ENCODE assay signal across 8 mouse cellular contexts in the genomic region with DNA sequence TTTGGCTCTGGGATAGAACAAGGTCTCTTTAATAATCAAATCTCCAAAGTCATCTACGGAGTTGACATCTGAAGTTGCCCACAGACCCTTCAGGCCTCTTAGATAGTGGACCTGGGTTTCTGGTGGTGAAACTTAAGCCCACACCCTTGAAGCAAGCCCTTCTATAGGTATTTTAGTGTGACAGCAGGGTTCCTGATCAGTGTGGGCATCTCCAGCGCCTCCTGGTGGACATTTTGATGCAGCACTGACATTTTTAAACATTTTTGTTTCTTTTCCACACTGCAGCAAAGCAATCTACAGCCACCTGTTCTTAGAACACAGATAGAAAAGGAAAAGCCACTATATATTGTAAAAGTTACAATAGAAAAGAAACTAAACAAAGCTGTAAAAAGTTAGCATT. TPM values are rescaled to one million over a fixed set of nuclear protein-coding genes. Genes with fewer than 3 reads are reported as not detected.
DNase-seq lines count a peak whose midpoint lies in the region; ATAC-seq and TF ChIP-seq lines count a peak whose summit lies in the region.

No protein-coding gene starts in this region.

- H3K9me3 ChIP-seq in kidney, embryonic 15.5 days (replicated peaks): no peaks in the 10 kb centered on the region
- no peaks in the 10 kb centered on the region for H3K9me3 ChIP-seq in CH12.LX (replicated peaks; ENCODE audit: low read length)

- H3K4me3 ChIP-seq in kidney, adult 2 months (ENCODE audit: insufficient read depth, low read depth, low read length): no peak overlapping the region
- no peak overlapping the region for H3K4me3 ChIP-seq in kidney, embryonic 15.5 days (replicated peaks)
- H3K4me3 ChIP-seq in CH12.LX (replicated peaks in 1 of 3; ENCODE audit: low read depth in 2 of 3, low read length in 2 of 3, poor library complexity in 1 of 3): no peak overlapping the region

- DNase-seq in kidney, adult 2 months: peak; percentile 25
- peak; percentile 63 for DNase-seq in CH12.LX (ENCODE audit: extremely low read depth)
- DNase-seq in adrenal gland, postnatal 14 days: peak; percentile 48
- DNase-seq in induced T-regulatory cell, adult 2 months (ENCODE audit: low read depth): peak; percentile 76
- DNase-seq in natural killer cell, adult 2 months (ENCODE audit: low spot score in 2 of 2): peak; percentile 34 to 54
- DNase-seq in gastrocnemius, adult 8-10 months (ENCODE audit: low spot score in 2 of 2): no peak
- DNase-seq in right cerebral cortex, postnatal 10 days (ENCODE audit: low spot score in 2 of 2): no peak

- 37% methylated on average over 2 of the region's 2 CpGs for WGBS in kidney, adult 2 months
- 31% methylated on average over 2 of the region's 2 CpGs for WGBS in kidney, embryonic 15.5 days

- TF ChIP-seq CTCF in kidney, adult 2 months (conservative IDR thresholded peaks at IDR 0.05; ENCODE audit: insufficient read depth, insufficient read length, low read depth, low read length): peak; percentile 72
- peak; percentile 86 to 92 for TF ChIP-seq CTCF in CH12.LX (conservative IDR thresholded peaks at IDR 0.05 in 1 of 2, IDR thresholded peaks at IDR 0.05 in 1 of 2; ENCODE audit: low read depth in 2 of 2, low read length in 2 of 2)

- dilution Hi-C loops in CH12.LX (cut with MboI; ENCODE audit: extremely low pct_ligation_motif_present, extremely low pct_unique_long_range_greater_than_20kb, low sequenced_read_pairs): no loop called here

- H3K36me3 ChIP-seq in kidney, adult 2 months (ENCODE audit: control insufficient read depth, insufficient read depth, low read length): no peaks in the 10 kb centered on the region
- no peaks in the 10 kb centered on the region for H3K36me3 ChIP-seq in kidney, embryonic 15.5 days
- no peaks in the 10 kb centered on the region for H3K36me3 ChIP-seq in CH12.LX (replicated peaks in 1 of 2; ENCODE audit: control insufficient read depth in 1 of 2, insufficient read depth in 1 of 2, low read length in 1 of 2)

- H3K79me2 ChIP-seq in CH12.LX (replicated peaks; ENCODE audit: control insufficient read depth, extremely low read depth, insufficient read depth, poor library complexity, severe bottlenecking): no peaks in the 10 kb centered on the region

- H3K4me1 ChIP-seq in kidney, adult 2 months (ENCODE audit: control insufficient read depth, insufficient read depth, low read length): peaks cover 2% of the 10 kb centered on the region; the same call in 1 of the 2 replicates
- H3K4me1 ChIP-seq in kidney, embryonic 15.5 days: no peaks in the 10 kb centered on the region
- 0 out of 4 replicates have a peak, but pooled peaks cover 0 to 2% of the 10 kb centered on the region in 2 experiments for H3K4me1 ChIP-seq in CH12.LX (ENCODE audit: control insufficient read depth in 1 of 2, insufficient read depth in 2 of 2)

- no peak for TF ChIP-seq POLR2A in kidney, adult 2 months (IDR thresholded peaks at IDR 0.05; ENCODE audit: low read depth, low read length)
- no peak for TF ChIP-seq POLR2A in CH12.LX (IDR thresholded peaks at IDR 0.05; ENCODE audit: low read depth, low read length)

- H3K27ac ChIP-seq in kidney, adult 2 months (ENCODE audit: insufficient read depth, low read depth, low read length): no peak overlapping the region
- no peak overlapping the region for H3K27ac ChIP-seq in kidney, embryonic 15.5 days
- no peak overlapping the region for H3K27ac ChIP-seq in CH12.LX (ENCODE audit: insufficient read depth, low read depth)

- TF ChIP-seq RAD21 in CH12.LX (IDR thresholded peaks at IDR 0.05; ENCODE audit: low read depth, low read length): peak; percentile 51

- no peak for ATAC-seq in kidney, embryonic 15.5 days (replicated peaks; ENCODE audit: low FRiP score)

- H3K4me2 ChIP-seq in kidney, embryonic 15.5 days: no peak overlapping the region
- H3K4me2 ChIP-seq in CH12.LX (ENCODE audit: insufficient read depth, low read depth, poor library complexity, severe bottlenecking): no peak overlapping the region

- no peak for TF ChIP-seq EP300 in CH12.LX (IDR thresholded peaks at IDR 0.05; ENCODE audit: low read length)

- no peaks in the 10 kb centered on the region for H3K27me3 ChIP-seq in kidney, adult 2 months (replicated peaks; ENCODE audit: control insufficient read depth, insufficient read depth, low read length)
- no peaks in the 10 kb centered on the region for H3K27me3 ChIP-seq in kidney, embryonic 15.5 days
- no peaks in the 10 kb centered on the region for H3K27me3 ChIP-seq in CH12.LX (replicated peaks)

- in situ Hi-C loops in CH12.LX (cut with MboI; ENCODE audit: low pct_ligation_motif_present, low pct_unique_long_range_greater_than_20kb, low sequenced_read_pairs): loop anchor here (5.0 kb wide), 1 partner anchor 66 kb away; no protein-coding TSS in a partner anchor

- H3K9ac ChIP-seq in kidney, embryonic 15.5 days: no peak overlapping the region
- no peak overlapping the region for H3K9ac ChIP-seq in CH12.LX (ENCODE audit: insufficient read depth, low read depth)

TF ChIP-seq in CH12.LX, 34 proteins besides CTCF, POLR2A, EP300 and RAD21:
- no peak for TF ChIP-seq JUN (IDR thresholded peaks at IDR 0.05; ENCODE audit: insufficient read depth, low read depth, low read length)
- TF ChIP-seq NELFE (IDR thresholded peaks at IDR 0.05; ENCODE audit: low read depth, low read length): no peak
- 0 out of 2 replicates have a peak, but pooled peaks have one; percentile 5 for TF ChIP-seq ZC3H11A (IDR thresholded peaks at IDR 0.05; ENCODE audit: low read depth, low read length)
- no peak for TF ChIP-seq ETS1 (conservative IDR thresholded peaks at IDR 0.05; ENCODE audit: low read depth, low read length)
- no peak for TF ChIP-seq KAT2A (IDR thresholded peaks at IDR 0.05; ENCODE audit: insufficient replicate concordance, low read length)
- TF ChIP-seq USF2 (conservative IDR thresholded peaks at IDR 0.05; ENCODE audit: low read depth, low read length): no peak
- TF ChIP-seq IRF4 (IDR thresholded peaks at IDR 0.05; ENCODE audit: low read depth, low read length): peak; percentile 41; the same call in 1 of the 2 replicates
- TF ChIP-seq MYC (IDR thresholded peaks at IDR 0.05; ENCODE audit: low read depth, low read length): no peak
- TF ChIP-seq SMC3 (IDR thresholded peaks at IDR 0.05; ENCODE audit: low read depth, low read length): peak; percentile 86
- no peak for TF ChIP-seq USF1 (IDR thresholded peaks at IDR 0.05; ENCODE audit: low read depth, low read length)
- TF ChIP-seq UBTF (IDR thresholded peaks at IDR 0.05; ENCODE audit: low read depth, low read length): no peak
- no peak for TF ChIP-seq MAX (IDR thresholded peaks at IDR 0.05; ENCODE audit: low read length)

RNA-seq across cellular contexts. Expression of gene Trim6, which starts 12.6 kb away (rescaled TPM):
- polyA plus RNA-seq in kidney, adult 2 months (2012; rRNA removed): 0.88 and 1.0 TPM in 2 replicates
- polyA plus RNA-seq in kidney, embryonic 15.5 days (2015; fragmentation: Nextera tagmentation; extraction: Ambion mirVana): 1.9 and 2.2 TPM in 2 replicates
- total RNA-seq in CH12.LX (2012; rRNA removed) (not detected in 2 replicates), CH12.LX (2014; rRNA removed) (not detected in 2 replicates)
- polyA plus RNA-seq in CH12.LX (2012; ENCODE audit: insufficient read length, low read depth): 0.16 and 0.31 TPM in 2 replicates
- 0.30 and 0.74 TPM in 2 replicates for total RNA-seq in adrenal gland, postnatal 14 days (2021)
- under 1 TPM; 0.19 to 0.99 (median 0.20) TPM for total RNA-seq in gastrocnemius, adult 8-10 months (2022)

RNA-seq across cellular contexts. Expression of gene Trim34a, which starts 13.1 kb away (rescaled TPM):
- 3.3 and 5.1 TPM in 2 replicates for polyA plus RNA-seq in kidney, adult 2 months (2012; rRNA removed)
- 2.0 and 2.1 TPM in 2 replicates for polyA plus RNA-seq in kidney, embryonic 15.5 days (2015; fragmentation: Nextera tagmentation; extraction: Ambion mirVana)
- 3.8 and 4.5 TPM in 2 replicates for total RNA-seq in CH12.LX (2012; rRNA removed)
- 13.4 and 13.8 TPM in 2 replicates for total RNA-seq in CH12.LX (2014; rRNA removed)
- polyA plus RNA-seq in CH12.LX (2012; ENCODE audit: insufficient read length, low read depth): 7.0 and 7.5 TPM in 2 replicates
- 5.9 and 7.7 TPM in 2 replicates for total RNA-seq in adrenal gland, postnatal 14 days (2021)
- total RNA-seq in gastrocnemius, adult 8-10 months (2022): 1 to 10 TPM in 1 of 4 experiments, under 1 TPM in 3; 0.87 to 1.6 (median 0.95) TPM

RNA-seq across cellular contexts. Expression of gene Olfr649, which starts 35.4 kb away (rescaled TPM):
- polyA plus RNA-seq in kidney, adult 2 months (2012; rRNA removed): not detected in 2 replicates
- not detected in 2 replicates for polyA plus RNA-seq in kidney, embryonic 15.5 days (2015; fragmentation: Nextera tagmentation; extraction: Ambion mirVana)
- total RNA-seq in CH12.LX (2012; rRNA removed) (not detected in 2 replicates), CH12.LX (2014; rRNA removed) (not detected in 2 replicates)
- polyA plus RNA-seq in CH12.LX (2012; ENCODE audit: insufficient read length, low read depth): not detected in 2 replicates
- total RNA-seq in adrenal gland, postnatal 14 days (2021): not detected in 2 replicates
- total RNA-seq in gastrocnemius, adult 8-10 months (2022): not detected

RNA-seq across cellular contexts. Expression of gene Olfr648, which starts 48.0 kb away (rescaled TPM):
- polyA plus RNA-seq in kidney, adult 2 months (2012; rRNA removed): not detected in 2 replicates
- 0.10 and 0.14 TPM in 2 replicates for polyA plus RNA-seq in kidney, embryonic 15.5 days (2015; fragmentation: Nextera tagmentation; extraction: Ambion mirVana)
- not detected in 2 replicates for total RNA-seq in CH12.LX (2012; rRNA removed)
- total RNA-seq in CH12.LX (2014; rRNA removed): not detected in 2 replicates
- polyA plus RNA-seq in CH12.LX (2012; ENCODE audit: insufficient read length, low read depth): not detected in 2 replicates
- not detected in 2 replicates for total RNA-seq in adrenal gland, postnatal 14 days (2021)
- not detected for total RNA-seq in gastrocnemius, adult 8-10 months (2022)

RNA-seq across cellular contexts. Expression of gene Trim5, which starts 56.7 kb away (rescaled TPM):
- 0.30 and 0.42 TPM in 2 replicates for polyA plus RNA-seq in kidney, adult 2 months (2012; rRNA removed)
- polyA plus RNA-seq in kidney, embryonic 15.5 days (2015; fragmentation: Nextera tagmentation; extraction: Ambion mirVana): 0.30 and 0.38 TPM in 2 replicates
- total RNA-seq in CH12.LX (2012; rRNA removed) (4.4 and 4.5 TPM in 2 replicates), CH12.LX (2014; rRNA removed) (6.5 and 7.0 TPM in 2 replicates)
- 7.8 and 8.9 TPM in 2 replicates for polyA plus RNA-seq in CH12.LX (2012; ENCODE audit: insufficient read length, low read depth)
- total RNA-seq in adrenal gland, postnatal 14 days (2021): 3.0 and 6.9 TPM in 2 replicates
- total RNA-seq in gastrocnemius, adult 8-10 months (2022): under 1 TPM; 0.56 to 0.70 (median 0.66) TPM

Comparison
In these comparisons a context has a peak if more than half of its experiments do, and no peak if none do; other contexts are left out.
1. DNase-seq: peak in kidney, adult 2 months (single experiment), CH12.LX (single experiment), adrenal gland, postnatal 14 days (single experiment), induced T-regulatory cell, adult 2 months (single experiment) and natural killer cell, adult 2 months (2 of 2); none in gastrocnemius, adult 8-10 months (0 of 2) and right cerebral cortex, postnatal 10 days (0 of 2).